21 mouse cellular contexts compared by ENCODE assay signal in the genomic region with DNA sequence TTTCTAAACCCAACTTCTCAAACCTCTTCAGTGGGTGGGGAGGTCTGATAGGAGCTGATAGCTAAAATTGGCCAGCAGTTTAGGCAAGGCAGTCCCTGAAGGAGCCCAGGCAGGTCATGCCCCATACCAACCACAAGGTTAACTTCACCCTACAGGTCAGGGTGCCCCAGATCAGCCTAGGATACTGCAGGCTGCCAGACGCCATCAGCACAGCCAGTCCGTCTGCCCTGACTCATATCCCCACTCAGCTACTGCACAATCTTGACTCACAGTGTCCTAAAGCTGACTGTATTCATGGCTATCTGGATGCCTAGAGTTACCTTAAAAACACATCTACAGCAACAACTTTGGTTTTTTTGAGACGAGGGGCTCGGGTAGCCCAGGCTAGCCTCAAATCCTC. TPM values are rescaled to one million over a fixed set of nuclear protein-coding genes. Genes with fewer than 3 reads are reported as not detected.
DNase-seq lines count a peak whose midpoint lies in the region; ATAC-seq lines count a peak whose summit lies in the region.
"Had no signal": no experiment of that assay in that cellular context is flagged by ENCODE, and none has a peak within 500 bp of the region (broad histone marks: within the 10 kb centered on the region; RNA-seq: fewer than 3 reads in every experiment).

No protein-coding gene starts in this region.

- WGBS in forebrain, embryonic 12.5 days: 47% methylated on average over 4 of the region's 4 CpGs
- WGBS in forebrain, embryonic 13.5 days: 45% methylated on average over 4 of the region's 4 CpGs
- 26% methylated on average over 4 of the region's 4 CpGs for WGBS in midbrain, embryonic 12.5 days
- 46% methylated on average over 4 of the region's 4 CpGs for WGBS in midbrain, embryonic 15.5 days
- 39% methylated on average over 4 of the region's 4 CpGs for WGBS in embryonic facial prominence, embryonic 10.5 days

- no peaks in the 10 kb centered on the region for H3K36me3 ChIP-seq in forebrain, embryonic 12.5 days (replicated peaks)
- no peaks in the 10 kb centered on the region for H3K36me3 ChIP-seq in forebrain, embryonic 13.5 days (ENCODE audit: poor library complexity, severe bottlenecking)
- H3K36me3 ChIP-seq in midbrain, embryonic 12.5 days: no peaks in the 10 kb centered on the region
- H3K36me3 ChIP-seq in midbrain, embryonic 15.5 days (replicated peaks): no peaks in the 10 kb centered on the region
- H3K36me3 ChIP-seq in embryonic facial prominence, embryonic 10.5 days (replicated peaks): peaks cover 32% of the 10 kb centered on the region

- peaks cover 17% of the 10 kb centered on the region for H3K4me1 ChIP-seq in forebrain, embryonic 12.5 days
- H3K4me1 ChIP-seq in forebrain, embryonic 13.5 days: peaks cover 4% of the 10 kb centered on the region; the same call in 1 of the 2 replicates
- peaks cover 16% of the 10 kb centered on the region for H3K4me1 ChIP-seq in midbrain, embryonic 12.5 days
- no peaks in the 10 kb centered on the region for H3K4me1 ChIP-seq in midbrain, embryonic 15.5 days
- peaks cover 39% of the 10 kb centered on the region for H3K4me1 ChIP-seq in embryonic facial prominence, embryonic 10.5 days

- no peak overlapping the region for H3K9ac ChIP-seq in forebrain, embryonic 12.5 days
- no peak overlapping the region for H3K9ac ChIP-seq in forebrain, embryonic 13.5 days
- H3K9ac ChIP-seq in midbrain, embryonic 12.5 days (replicated peaks): no peak overlapping the region
- no peak overlapping the region for H3K9ac ChIP-seq in midbrain, embryonic 15.5 days
- H3K9ac ChIP-seq: lung, embryonic 14.5 days had no signal

- 0 out of 2 replicates have a peak, but pooled peaks cover 4% of the 10 kb centered on the region for H3K27me3 ChIP-seq in forebrain, embryonic 12.5 days
- no peaks in the 10 kb centered on the region for H3K27me3 ChIP-seq in forebrain, embryonic 13.5 days
- no peaks in the 10 kb centered on the region for H3K27me3 ChIP-seq in midbrain, embryonic 12.5 days
- H3K27me3 ChIP-seq in midbrain, embryonic 15.5 days (replicated peaks): no peaks in the 10 kb centered on the region
- no peaks in the 10 kb centered on the region for H3K27me3 ChIP-seq in embryonic facial prominence, embryonic 10.5 days (replicated peaks; ENCODE audit: low read depth, poor library complexity, severe bottlenecking)

- peak; percentile 32 for DNase-seq in embryonic facial prominence, embryonic 10.5 days (ENCODE audit: low spot score)
- no peak for DNase-seq in left cerebral cortex, adult 11 months (ENCODE audit: low spot score)
- no peak for DNase-seq in natural killer cell, adult 2 months (ENCODE audit: low spot score in 2 of 2)
- DNase-seq: cerebellum, adult 11 months; cerebellum, postnatal 36 days; gastrocnemius, postnatal 10 days; heart, postnatal 36 days; kidney, adult 11 months; kidney, postnatal 10 days; liver; lung, embryonic 14.5 days; right cerebral cortex, postnatal 25 days; thymus, postnatal 4 days had no signal

- H3K9me3 ChIP-seq in forebrain, embryonic 12.5 days: no peaks in the 10 kb centered on the region
- no peaks in the 10 kb centered on the region for H3K9me3 ChIP-seq in forebrain, embryonic 13.5 days (replicated peaks)
- no peaks in the 10 kb centered on the region for H3K9me3 ChIP-seq in midbrain, embryonic 12.5 days
- no peaks in the 10 kb centered on the region for H3K9me3 ChIP-seq in midbrain, embryonic 15.5 days
- H3K9me3 ChIP-seq in embryonic facial prominence, embryonic 10.5 days: no peaks in the 10 kb centered on the region

- no peak overlapping the region for H3K4me3 ChIP-seq in forebrain, embryonic 12.5 days (replicated peaks)
- H3K4me3 ChIP-seq in forebrain, embryonic 13.5 days: no peak overlapping the region
- H3K4me3 ChIP-seq in midbrain, embryonic 12.5 days: no peak overlapping the region
- H3K4me3 ChIP-seq in midbrain, embryonic 15.5 days: no peak overlapping the region
- H3K4me3 ChIP-seq in embryonic facial prominence, embryonic 10.5 days: no peak overlapping the region

- 0 out of 2 replicates have a peak, but pooled peaks have one; percentile 36 for ATAC-seq in forebrain, embryonic 12.5 days (ENCODE audit: low FRiP score)
- no peak for ATAC-seq in forebrain, embryonic 13.5 days
- ATAC-seq in midbrain, embryonic 12.5 days (ENCODE audit: low FRiP score, low read depth): peak; percentile 73
- ATAC-seq in midbrain, embryonic 15.5 days (replicated peaks): no peak
- ATAC-seq in megakaryocyte-erythroid progenitor cell, adult 5-6 weeks (replicated peaks; ENCODE audit: low FRiP score, low TSS enrichment, poor library complexity, severe bottlenecking): 0 out of 2 replicates have a peak, but pooled peaks have one; percentile 50
- ATAC-seq: CD4-positive, CD25-positive, alpha-beta regulatory T cell, adult 4 months had no signal

- H3K27ac ChIP-seq in forebrain, embryonic 12.5 days: 0 out of 2 replicates have a peak overlapping the region, but pooled peaks have one; percentile 46
- no peak overlapping the region for H3K27ac ChIP-seq in forebrain, embryonic 13.5 days
- peak overlapping the region; percentile 67 for H3K27ac ChIP-seq in midbrain, embryonic 12.5 days (replicated peaks)
- H3K27ac ChIP-seq in midbrain, embryonic 15.5 days: no peak overlapping the region
- peak overlapping the region; percentile 84 for H3K27ac ChIP-seq in embryonic facial prominence, embryonic 10.5 days (replicated peaks)
- H3K27ac ChIP-seq: macrophage had no signal

- no peak overlapping the region for H3K4me2 ChIP-seq in forebrain, embryonic 12.5 days
- no peak overlapping the region for H3K4me2 ChIP-seq in forebrain, embryonic 13.5 days
- H3K4me2 ChIP-seq in midbrain, embryonic 12.5 days (replicated peaks): no peak overlapping the region
- H3K4me2 ChIP-seq in midbrain, embryonic 15.5 days: no peak overlapping the region
- H3K4me2 ChIP-seq: lung, embryonic 14.5 days had no signal

RNA-seq across cellular contexts. Expression of a gene that starts 10.2 kb away (rescaled TPM):
- 2.4 and 2.5 TPM in 2 replicates for polyA plus RNA-seq in forebrain, embryonic 12.5 days (2016; fragmentation: Nextera tagmentation; extraction: Ambion mirVana)
- 0.85 and 0.97 TPM in 2 replicates for polyA plus RNA-seq in forebrain, embryonic 13.5 days (2015; fragmentation: Nextera tagmentation; extraction: Ambion mirVana)
- 7.0 and 9.8 TPM in 2 replicates for polyA plus RNA-seq in midbrain, embryonic 12.5 days (2016; fragmentation: Nextera tagmentation; extraction: Ambion mirVana)
- polyA plus RNA-seq in midbrain, embryonic 15.5 days (2015; fragmentation: Nextera tagmentation; extraction: Ambion mirVana): 1.4 and 1.7 TPM in 2 replicates
- 17.2 and 23.6 TPM in 2 replicates for polyA plus RNA-seq in embryonic facial prominence, embryonic 10.5 days (2016; fragmentation: Nextera tagmentation; extraction: Ambion mirVana)
- total RNA-seq in megakaryocyte-erythroid progenitor cell, adult 5-6 weeks (2014; fragmentation: Nextera tagmentation): 7.2 TPM in 1 of 2 replicates, not detected in the other
- not detected in 2 replicates for total RNA-seq in megakaryocyte-erythroid progenitor cell, adult 5-6 weeks (2017)
- total RNA-seq: MEL had no signal

RNA-seq across cellular contexts. Expression of a gene that starts 20.3 kb away (rescaled TPM):
- 75.0 and 77.4 TPM in 2 replicates for polyA plus RNA-seq in forebrain, embryonic 12.5 days (2016; fragmentation: Nextera tagmentation; extraction: Ambion mirVana)
- 43.3 and 51.8 TPM in 2 replicates for polyA plus RNA-seq in forebrain, embryonic 13.5 days (2015; fragmentation: Nextera tagmentation; extraction: Ambion mirVana)
- 77.6 and 83.8 TPM in 2 replicates for polyA plus RNA-seq in midbrain, embryonic 12.5 days (2016; fragmentation: Nextera tagmentation; extraction: Ambion mirVana)
- 29.8 and 30.1 TPM in 2 replicates for polyA plus RNA-seq in midbrain, embryonic 15.5 days (2015; fragmentation: Nextera tagmentation; extraction: Ambion mirVana)
- polyA plus RNA-seq in embryonic facial prominence, embryonic 10.5 days (2016; fragmentation: Nextera tagmentation; extraction: Ambion mirVana): 64.2 and 67.5 TPM in 2 replicates
- 68.4 and 73.2 TPM in 2 replicates for total RNA-seq in megakaryocyte-erythroid progenitor cell, adult 5-6 weeks (2014; fragmentation: Nextera tagmentation)
- total RNA-seq in megakaryocyte-erythroid progenitor cell, adult 5-6 weeks (2017): 71.5 and 73.6 TPM in 2 replicates

Comparison
In these comparisons a context has a peak if more than half of its experiments do, and no peak if none do; other contexts are left out.
1. ATAC-seq: peak in forebrain, embryonic 12.5 days (single experiment), midbrain, embryonic 12.5 days (single experiment) and megakaryocyte-erythroid progenitor cell, adult 5-6 weeks (single experiment); none in forebrain, embryonic 13.5 days (single experiment) and midbrain, embryonic 15.5 days (single experiment).
2. H3K27ac ChIP-seq: peak in forebrain, embryonic 12.5 days (single experiment), midbrain, embryonic 12.5 days (single experiment) and embryonic facial prominence, embryonic 10.5 days (single experiment); none in forebrain, embryonic 13.5 days (single experiment) and midbrain, embryonic 15.5 days (single experiment).